Mouse (Mus musculus): ENCODE measurements around the gene Hoxa3. TPM values are rescaled to one million over a fixed set of nuclear protein-coding genes. Genes with fewer than 3 reads are reported as not detected.

The Hoxa3 gene
- polyA plus RNA-seq, 1 experiment from 2014 or later: not detected

GRCm38 (mm10) chr6:52239625-52240388 is 26.7 kb upstream of the Hoxa3 start:
- no peaks in the 10 kb centered on the region for H3K9me3 ChIP-seq (ENCODE audit: control insufficient read depth, low read length)
- no peak overlapping the region for H3K9ac ChIP-seq (replicated peaks; ENCODE audit: low read depth, low read length)
- H3K36me3 ChIP-seq (ENCODE audit: control insufficient read depth, insufficient read depth): no peaks in the 10 kb centered on the region
- H3K4me2 ChIP-seq (ENCODE audit: low read length): no peak overlapping the region
- peaks cover 90% of the 10 kb centered on the region for H3K27me3 ChIP-seq (replicated peaks; ENCODE audit: control insufficient read depth, insufficient read depth, low read length)
- ATAC-seq: no peak
- H3K27ac ChIP-seq (ENCODE audit: low read length): no peak overlapping the region
- no peak overlapping the region for H3K4me3 ChIP-seq (replicated peaks; ENCODE audit: low read length)
- 3% methylated on average over 30 of the region's 30 CpGs for WGBS
- H3K4me1 ChIP-seq (replicated peaks; ENCODE audit: control insufficient read depth, insufficient read depth, low read length): no peaks in the 10 kb centered on the region

- no peak for ATAC-seq
- Histone ChIP-seq H3K9ac (replicated peaks; ENCODE audit: low read depth, low read length) (no peak overlapping the region), H3K27ac (ENCODE audit: low read length) (no peak overlapping the region), H3K4me1 (replicated peaks; ENCODE audit: control insufficient read depth, insufficient read depth, low read length) (no peaks in the 10 kb centered on the region; the same call in 1 of the 2 replicates), H3K4me3 (replicated peaks; ENCODE audit: low read length) (no peak overlapping the region), H3K27me3 (replicated peaks; ENCODE audit: control insufficient read depth, insufficient read depth, low read length) (peaks cover 92% of the 10 kb centered on the region), H3K36me3 (ENCODE audit: control insufficient read depth, insufficient read depth) (no peaks in the 10 kb centered on the region), H3K9me3 (ENCODE audit: control insufficient read depth, low read length) (no peaks in the 10 kb centered on the region), H3K4me2 (ENCODE audit: low read length) (no peak overlapping the region)
- WGBS: 4% methylated on average over 7 of the region's 7 CpGs
Measured at GRCm38 (mm10) chr6:52238976-52239375, 25.8 kb upstream of the Hoxa3 start.

- Histone ChIP-seq H3K4me3 (replicated peaks; ENCODE audit: low read length) (no peak overlapping the region), H3K36me3 (ENCODE audit: control insufficient read depth, insufficient read depth) (no peaks in the 10 kb centered on the region), H3K27ac (ENCODE audit: low read length) (no peak overlapping the region), H3K9me3 (ENCODE audit: control insufficient read depth, low read length) (no peaks in the 10 kb centered on the region), H3K4me2 (ENCODE audit: low read length) (no peak overlapping the region), H3K4me1 (replicated peaks; ENCODE audit: control insufficient read depth, insufficient read depth, low read length) (no peaks in the 10 kb centered on the region; the same call in 1 of the 2 replicates), H3K27me3 (replicated peaks; ENCODE audit: control insufficient read depth, insufficient read depth, low read length) (peaks cover 92% of the 10 kb centered on the region), H3K9ac (replicated peaks; ENCODE audit: low read depth, low read length) (no peak overlapping the region)
- WGBS: 3% methylated on average over 7 of the region's 7 CpGs
- ATAC-seq: no peak
Measured at GRCm38 (mm10) chr6:52238155-52238545, 25.0 kb upstream of the Hoxa3 start.

- H3K4me2 ChIP-seq (ENCODE audit: low read length): no peak overlapping the region
- H3K4me3 ChIP-seq (replicated peaks; ENCODE audit: low read length): no peak overlapping the region
- H3K9ac ChIP-seq (replicated peaks; ENCODE audit: low read depth, low read length): no peak overlapping the region
- WGBS: 5% methylated on average over 10 of the region's 10 CpGs
- peaks cover 90% of the 10 kb centered on the region for H3K27me3 ChIP-seq (replicated peaks; ENCODE audit: control insufficient read depth, insufficient read depth, low read length)
- H3K4me1 ChIP-seq (replicated peaks; ENCODE audit: control insufficient read depth, insufficient read depth, low read length): no peaks in the 10 kb centered on the region; the same call in 1 of the 2 replicates
- H3K27ac ChIP-seq (ENCODE audit: low read length): no peak overlapping the region
- no peaks in the 10 kb centered on the region for H3K9me3 ChIP-seq (ENCODE audit: control insufficient read depth, low read length)
- no peak for ATAC-seq
- H3K36me3 ChIP-seq (ENCODE audit: control insufficient read depth, insufficient read depth): no peaks in the 10 kb centered on the region
Measured at GRCm38 (mm10) chr6:52237346-52238154, 24.4 kb upstream of the Hoxa3 start.

- H3K9me3 ChIP-seq (ENCODE audit: control insufficient read depth, low read length): no peaks in the 10 kb centered on the region
- ATAC-seq: no peak
- peaks cover 92% of the 10 kb centered on the region for H3K27me3 ChIP-seq (replicated peaks; ENCODE audit: control insufficient read depth, insufficient read depth, low read length)
- no peak overlapping the region for H3K9ac ChIP-seq (replicated peaks; ENCODE audit: low read depth, low read length)
- H3K27ac ChIP-seq (ENCODE audit: low read length): no peak overlapping the region
- H3K4me2 ChIP-seq (ENCODE audit: low read length): no peak overlapping the region
- WGBS: 4% methylated on average over 3 of the region's 3 CpGs
- H3K4me3 ChIP-seq (replicated peaks; ENCODE audit: low read length): no peak overlapping the region
- H3K4me1 ChIP-seq (replicated peaks; ENCODE audit: control insufficient read depth, insufficient read depth, low read length): no peaks in the 10 kb centered on the region; the same call in 1 of the 2 replicates
- no peaks in the 10 kb centered on the region for H3K36me3 ChIP-seq (ENCODE audit: control insufficient read depth, insufficient read depth)
Measured at GRCm38 (mm10) chr6:52236806-52237205, 23.7 kb upstream of the Hoxa3 start.

GRCm38 (mm10) chr6:52235866-52236265 is 22.7 kb upstream of the Hoxa3 start:
- ATAC-seq: no peak
- WGBS: 22% methylated on average over 6 of the region's 6 CpGs
- H3K27ac ChIP-seq (ENCODE audit: low read length): no peak overlapping the region

GRCm38 (mm10) chr6:52235267-52235666 is 22.1 kb upstream of the Hoxa3 start:
- 27% methylated on average over 9 of the region's 9 CpGs for WGBS
- ATAC-seq: no peak
- no peak overlapping the region for H3K4me2 ChIP-seq (ENCODE audit: low read length)
- H3K36me3 ChIP-seq (ENCODE audit: control insufficient read depth, insufficient read depth): no peaks in the 10 kb centered on the region
- no peak overlapping the region for H3K4me3 ChIP-seq (replicated peaks; ENCODE audit: low read length)
- H3K4me1 ChIP-seq (replicated peaks; ENCODE audit: control insufficient read depth, insufficient read depth, low read length): no peaks in the 10 kb centered on the region; the same call in 1 of the 2 replicates
- H3K27ac ChIP-seq (ENCODE audit: low read length): no peak overlapping the region
- H3K9me3 ChIP-seq (ENCODE audit: control insufficient read depth, low read length): no peaks in the 10 kb centered on the region
- H3K9ac ChIP-seq (replicated peaks; ENCODE audit: low read depth, low read length): no peak overlapping the region
- peaks cover 88% of the 10 kb centered on the region for H3K27me3 ChIP-seq (replicated peaks; ENCODE audit: control insufficient read depth, insufficient read depth, low read length)

More at GRCm38 (mm10) chr6:52235866-52236265, 22.7 kb upstream of the Hoxa3 start:
- Histone ChIP-seq H3K9me3 (ENCODE audit: control insufficient read depth, low read length) (no peaks in the 10 kb centered on the region), H3K4me3 (replicated peaks; ENCODE audit: low read length) (no peak overlapping the region), H3K36me3 (ENCODE audit: control insufficient read depth, insufficient read depth) (no peaks in the 10 kb centered on the region), H3K4me1 (replicated peaks; ENCODE audit: control insufficient read depth, insufficient read depth, low read length) (no peaks in the 10 kb centered on the region; the same call in 1 of the 2 replicates), H3K27me3 (replicated peaks; ENCODE audit: control insufficient read depth, insufficient read depth, low read length) (peaks cover 88% of the 10 kb centered on the region), H3K4me2 (ENCODE audit: low read length) (no peak overlapping the region), H3K9ac (replicated peaks; ENCODE audit: low read depth, low read length) (no peak overlapping the region)

GRCm38 (mm10) chr6:52234428-52235140 is 21.4 kb upstream of the Hoxa3 start:
- Histone ChIP-seq H3K27ac (ENCODE audit: low read length) (no peak overlapping the region), H3K9ac (replicated peaks; ENCODE audit: low read depth, low read length) (no peak overlapping the region), H3K36me3 (ENCODE audit: control insufficient read depth, insufficient read depth) (no peaks in the 10 kb centered on the region), H3K27me3 (replicated peaks; ENCODE audit: control insufficient read depth, insufficient read depth, low read length) (peaks cover 86% of the 10 kb centered on the region), H3K9me3 (ENCODE audit: control insufficient read depth, low read length) (no peaks in the 10 kb centered on the region), H3K4me3 (replicated peaks; ENCODE audit: low read length) (no peak overlapping the region), H3K4me1 (replicated peaks; ENCODE audit: control insufficient read depth, insufficient read depth, low read length) (no peaks in the 10 kb centered on the region; the same call in 1 of the 2 replicates), H3K4me2 (ENCODE audit: low read length) (no peak overlapping the region)
- no peak for ATAC-seq
- 2% methylated on average over 65 of the region's 68 CpGs for WGBS
